ENCODE assay signal across 32 mouse cellular contexts in genomic region chr8:47347809-47348208, GRCm38 (mm10).
A peak's percentile ranks its signal among the peaks of the same experiment; 100 is the strongest.
DNase-seq lines count a peak whose midpoint lies in the region; ATAC-seq lines count a peak whose summit lies in the region.
"Had no signal": no experiment of that assay in that cellular context is flagged by ENCODE, and none has a peak within 500 bp of the region (broad histone marks: within the 10 kb centered on the region; RNA-seq: fewer than 3 reads in every experiment).

No protein-coding gene starts in this region.

- no peak for DNase-seq in forebrain, embryonic 14.5 days (ENCODE audit: low spot score)
- DNase-seq in kidney, postnatal 36 days: peak; percentile 18 to 25
- DNase-seq in kidney, postnatal 14 days: no peak
- DNase-seq in right cerebral cortex, adult 2 months (ENCODE audit: low spot score in 2 of 2): no peak
- DNase-seq in ovary, postnatal 10 days (ENCODE audit: low spot score): no peak
- DNase-seq: adrenal gland, adult 2 months; adrenal gland, postnatal 36 days; cerebellum, adult 8-10 months; cerebellum, postnatal 25 days; gastrocnemius, postnatal 10 days; heart, adult 11 months; heart, postnatal 4 days; kidney, postnatal 10 days; left cerebral cortex, postnatal 4 days; liver, embryonic 13.5 days; lung, adult 18-20 months; lung, postnatal 4 days; thymus, adult 18-20 months; thymus, postnatal 25 days had no signal

- no peak overlapping the region for H3K27ac ChIP-seq in forebrain, embryonic 15.5 days (replicated peaks)
- no peak overlapping the region for H3K27ac ChIP-seq in forebrain, embryonic 14.5 days (ENCODE audit: low read depth, low read length)
- H3K27ac ChIP-seq: embryonic facial prominence, embryonic 12.5 days; hindbrain, embryonic 14.5 days; layer of hippocampus, adult 2 months; left cerebral cortex, adult 2 months; limb, embryonic 15.5 days; liver, embryonic 13.5 days; midbrain, embryonic 13.5 days; stomach, postnatal 0 days had no signal

- 24% methylated on average over 6 of the region's 6 CpGs for WGBS in forebrain, embryonic 15.5 days
- WGBS in forebrain, embryonic 14.5 days: 22% methylated on average over 6 of the region's 6 CpGs

- H3K27me3 ChIP-seq in forebrain, embryonic 15.5 days: no peaks in the 10 kb centered on the region
- H3K27me3 ChIP-seq in forebrain, embryonic 14.5 days (replicated peaks; ENCODE audit: control insufficient read depth, insufficient read depth, low read length): no peaks in the 10 kb centered on the region
- H3K27me3 ChIP-seq: embryonic facial prominence, embryonic 12.5 days; liver, embryonic 13.5 days; midbrain, embryonic 13.5 days had no signal

- 0 out of 2 replicates have a peak overlapping the region, but pooled peaks have one; percentile 2 for H3K4me2 ChIP-seq in forebrain, embryonic 15.5 days (replicated peaks)
- no peak overlapping the region for H3K4me2 ChIP-seq in forebrain, embryonic 14.5 days (ENCODE audit: low read length)
- H3K4me2 ChIP-seq: embryonic facial prominence, embryonic 12.5 days; heart, embryonic 12.5 days; hindbrain, embryonic 14.5 days; limb, embryonic 15.5 days; liver, embryonic 13.5 days; midbrain, embryonic 13.5 days had no signal

- H3K4me1 ChIP-seq in forebrain, embryonic 15.5 days: peaks cover 23% of the 10 kb centered on the region
- H3K4me1 ChIP-seq in forebrain, embryonic 14.5 days (ENCODE audit: control insufficient read depth, insufficient read depth, low read length): peaks cover 23% of the 10 kb centered on the region; the same call in 1 of the 2 replicates
- H3K4me1 ChIP-seq: liver, embryonic 13.5 days had no signal

- H3K36me3 ChIP-seq in forebrain, embryonic 15.5 days: no peaks in the 10 kb centered on the region
- no peaks in the 10 kb centered on the region for H3K36me3 ChIP-seq in forebrain, embryonic 14.5 days (ENCODE audit: control insufficient read depth, insufficient read depth, low read length)
- H3K36me3 ChIP-seq: embryonic facial prominence, embryonic 12.5 days; heart, embryonic 12.5 days; limb, embryonic 15.5 days; liver, embryonic 13.5 days; midbrain, embryonic 13.5 days had no signal

- no peak overlapping the region for H3K9ac ChIP-seq in forebrain, embryonic 15.5 days (replicated peaks)
- H3K9ac ChIP-seq in forebrain, embryonic 14.5 days (ENCODE audit: low read length): no peak overlapping the region
- H3K9ac ChIP-seq: embryonic facial prominence, embryonic 12.5 days; heart, embryonic 12.5 days; hindbrain, embryonic 14.5 days; limb, embryonic 15.5 days; liver, embryonic 13.5 days; midbrain, embryonic 13.5 days had no signal

- H3K9me3 ChIP-seq in forebrain, embryonic 15.5 days: no peaks in the 10 kb centered on the region
- H3K9me3 ChIP-seq in forebrain, embryonic 14.5 days (replicated peaks; ENCODE audit: control insufficient read depth, low read length): no peaks in the 10 kb centered on the region
- H3K9me3 ChIP-seq: embryonic facial prominence, embryonic 12.5 days; heart, embryonic 12.5 days; limb, embryonic 15.5 days; liver, embryonic 13.5 days; midbrain, embryonic 13.5 days had no signal

- no peak for ATAC-seq in forebrain, embryonic 15.5 days (replicated peaks)
- no peak for ATAC-seq in forebrain, embryonic 14.5 days
- peak; percentile 81 to 86 for ATAC-seq in hematopoietic stem cell, adult 5-6 weeks (replicated peaks in 1 of 2; ENCODE audit: insufficient read depth in 1 of 2, low FRiP score in 2 of 2, low TSS enrichment in 1 of 2, low read depth in 1 of 2, poor library complexity in 2 of 2, severe bottlenecking in 2 of 2)
- ATAC-seq: activated CD4-positive, CD25-positive, alpha-beta regulatory T cell, adult 4 months; intestine, postnatal 0 days; lung, postnatal 0 days; midbrain, embryonic 13.5 days had no signal

- no peak overlapping the region for H3K4me3 ChIP-seq in forebrain, embryonic 15.5 days
- no peak overlapping the region for H3K4me3 ChIP-seq in forebrain, embryonic 14.5 days (ENCODE audit: low read depth, low read length)
- H3K4me3 ChIP-seq: embryonic facial prominence, embryonic 12.5 days; heart, embryonic 12.5 days; layer of hippocampus, adult 2 months; left cerebral cortex, adult 2 months; limb, embryonic 15.5 days; liver, embryonic 13.5 days; midbrain, embryonic 13.5 days had no signal

Comparison
In these comparisons a context has a peak if more than half of its experiments do, and no peak if none do; other contexts are left out.
1. DNase-seq: peak in kidney, postnatal 36 days (2 of 2); none in forebrain, embryonic 14.5 days (single experiment), kidney, postnatal 14 days (single experiment), right cerebral cortex, adult 2 months (0 of 2) and ovary, postnatal 10 days (single experiment).
2. ATAC-seq: peak in hematopoietic stem cell, adult 5-6 weeks (2 of 2); none in forebrain, embryonic 15.5 days (single experiment) and forebrain, embryonic 14.5 days (single experiment).